Mouse (Mus musculus): ENCODE measurements around the gene Cdkl3. TPM values are rescaled to one million over a fixed set of nuclear protein-coding genes. Genes with fewer than 3 reads are reported as not detected.

Cdkl3 gene
- total RNA-seq, 2 experiments from 2014 or later = 32.4 to 32.6 TPM

- intact Hi-C loops (cut with DNase I) = no loop called here
- no peak for DNase-seq
Measured at GRCm38 (mm10) chr11:52011011-52011410, 7.0 kb downstream of the Cdkl3 start.

DNA sequence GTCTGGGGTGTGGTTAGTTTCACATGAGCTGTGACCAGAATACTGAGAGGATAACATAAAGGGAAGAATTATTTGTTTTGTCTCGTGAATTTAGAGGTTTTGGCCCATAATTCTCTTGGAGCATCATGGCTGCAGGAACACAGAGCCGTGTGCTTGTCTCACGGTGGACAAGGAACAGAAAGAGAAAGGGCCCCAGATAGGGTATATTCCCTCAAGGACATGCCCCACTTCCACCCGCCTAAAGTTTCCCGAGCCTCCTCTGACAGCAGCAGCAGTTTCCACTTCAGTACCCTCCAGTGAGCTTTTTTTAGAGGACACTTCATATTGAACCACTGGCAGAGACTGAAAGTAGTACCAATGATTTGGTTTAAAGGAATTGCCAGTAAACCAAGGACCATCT is 7.5 kb downstream of the Cdkl3 start:
- intact Hi-C loops (cut with DNase I) = no loop called here
- DNase-seq = no peak

DNA sequence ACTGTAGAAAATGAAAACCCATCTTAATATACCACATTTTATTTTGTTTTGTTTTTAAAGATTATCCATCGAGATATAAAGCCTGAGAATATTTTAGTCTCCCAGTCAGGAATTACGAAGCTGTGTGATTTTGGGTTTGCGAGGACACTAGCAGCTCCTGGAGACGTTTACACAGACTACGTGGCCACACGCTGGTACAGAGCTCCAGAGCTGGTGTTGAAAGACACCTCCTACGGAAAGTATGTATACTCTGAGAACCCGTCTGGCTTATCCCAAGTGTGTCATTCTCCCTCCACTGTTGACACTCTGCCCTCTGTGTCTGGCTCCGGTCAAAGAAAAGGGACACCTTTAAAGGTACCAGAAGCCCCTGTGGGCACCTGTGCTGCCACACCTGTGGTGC is 14.2 kb downstream of the Cdkl3 start:
- intact Hi-C loops (cut with DNase I) = no loop called here

DNA sequence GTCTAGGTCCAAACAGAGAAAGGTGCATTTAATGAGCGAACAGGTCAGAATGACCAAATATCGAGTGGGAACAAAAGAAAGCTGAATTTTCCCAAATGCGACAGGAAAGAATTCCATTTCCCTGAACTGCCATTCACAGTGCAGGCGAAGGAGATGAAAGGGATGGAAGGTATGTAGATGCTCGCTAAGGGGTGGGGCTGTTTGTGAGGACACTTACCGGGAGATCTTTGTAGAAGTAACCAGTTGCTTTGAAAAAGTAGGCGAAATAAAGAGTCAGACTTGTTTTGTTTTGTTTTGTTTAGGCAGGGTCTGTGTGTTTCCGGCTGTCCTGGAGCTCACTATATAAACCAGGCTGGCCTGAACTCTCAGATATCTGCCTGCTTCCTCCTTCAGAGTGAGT is 28.3 kb downstream of the Cdkl3 start:
- DNase-seq = no peak
- intact Hi-C loops (cut with DNase I) = no loop called here

More for the DNA sequence above, 14.2 kb downstream of the Cdkl3 start:
- no peak for DNase-seq

- no peak for DNase-seq
Measured at GRCm38 (mm10) chr11:52033953-52034352, 29.9 kb downstream of the Cdkl3 start.

DNA sequence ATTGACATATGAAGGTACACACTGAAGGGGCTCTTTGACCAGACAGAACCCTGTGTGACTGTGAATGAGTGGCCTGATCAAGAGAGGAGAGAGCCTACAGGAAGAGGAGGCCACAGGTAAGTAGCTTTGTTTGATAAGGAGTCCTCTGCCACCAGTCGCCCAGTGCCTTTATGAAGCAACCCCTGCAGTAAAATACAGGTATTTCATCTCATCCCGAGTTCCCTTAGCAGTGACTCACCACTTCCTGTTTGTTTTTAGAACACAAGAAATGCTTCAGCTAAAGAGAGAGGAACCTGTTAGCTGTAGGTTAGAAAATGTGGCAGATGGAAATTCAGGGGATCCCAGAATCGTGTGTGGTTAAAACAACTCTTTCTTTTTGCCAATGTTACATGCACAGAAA is 31.9 kb downstream of the Cdkl3 start:
- no peak for DNase-seq

More at GRCm38 (mm10) chr11:52033953-52034352, 29.9 kb downstream of the Cdkl3 start:
- intact Hi-C loops (cut with DNase I) = no loop called here

DNA sequence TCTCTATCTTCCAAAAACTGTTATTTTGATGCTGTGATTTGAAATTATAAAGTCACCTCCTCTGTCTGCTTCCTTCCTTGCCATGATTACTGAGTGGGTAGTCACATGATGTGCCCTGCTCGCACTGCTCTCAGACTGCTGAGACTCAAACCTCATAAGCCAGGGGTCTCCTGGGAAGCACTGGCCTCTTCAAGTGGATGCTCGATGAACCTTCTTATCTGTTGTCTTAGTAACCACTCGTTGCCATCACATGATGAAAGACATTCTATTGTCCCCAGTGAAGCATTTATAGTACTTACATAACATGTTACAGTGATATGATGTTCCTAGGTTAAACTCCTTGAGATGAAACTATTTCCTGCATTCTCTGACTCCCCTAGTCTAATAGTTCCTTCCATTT is 33.6 kb downstream of the Cdkl3 start:
- intact Hi-C loops (cut with DNase I) = no loop called here
- DNase-seq = no peak

More for the DNA sequence above, 31.9 kb downstream of the Cdkl3 start:
- intact Hi-C loops (cut with DNase I) = no loop called here

DNA sequence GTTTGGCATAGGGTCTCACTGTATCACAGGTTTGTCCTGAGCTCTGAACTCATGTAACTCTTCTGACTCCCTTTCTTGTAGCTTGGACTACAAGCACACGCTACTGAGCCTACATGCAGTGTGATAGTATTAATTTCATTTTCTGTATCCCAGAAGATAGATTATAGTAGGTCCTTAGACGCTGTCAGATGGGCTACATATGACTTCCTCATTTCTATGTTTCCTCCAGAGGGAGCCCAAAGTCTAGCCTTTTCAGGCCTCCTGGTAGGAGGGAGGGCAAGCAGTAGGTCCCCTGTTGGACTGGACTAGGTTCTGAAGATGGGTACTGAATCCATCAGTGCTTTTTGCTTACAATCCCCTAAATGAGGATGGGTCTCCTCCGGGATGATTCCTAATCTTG is 39.2 kb downstream of the Cdkl3 start:
- no peak for DNase-seq
- intact Hi-C loops (cut with DNase I) = loop anchor here (10.0 kb wide), 2 partner anchors 72 to 302 kb away; no protein-coding TSS in a partner anchor

- intact Hi-C loops (cut with DNase I) = loop anchor here (10.0 kb wide), 2 partner anchors 71 to 301 kb away; no protein-coding TSS in a partner anchor
Measured at GRCm38 (mm10) chr11:52044156-52044555, 40.1 kb downstream of the Cdkl3 start.

DNA sequence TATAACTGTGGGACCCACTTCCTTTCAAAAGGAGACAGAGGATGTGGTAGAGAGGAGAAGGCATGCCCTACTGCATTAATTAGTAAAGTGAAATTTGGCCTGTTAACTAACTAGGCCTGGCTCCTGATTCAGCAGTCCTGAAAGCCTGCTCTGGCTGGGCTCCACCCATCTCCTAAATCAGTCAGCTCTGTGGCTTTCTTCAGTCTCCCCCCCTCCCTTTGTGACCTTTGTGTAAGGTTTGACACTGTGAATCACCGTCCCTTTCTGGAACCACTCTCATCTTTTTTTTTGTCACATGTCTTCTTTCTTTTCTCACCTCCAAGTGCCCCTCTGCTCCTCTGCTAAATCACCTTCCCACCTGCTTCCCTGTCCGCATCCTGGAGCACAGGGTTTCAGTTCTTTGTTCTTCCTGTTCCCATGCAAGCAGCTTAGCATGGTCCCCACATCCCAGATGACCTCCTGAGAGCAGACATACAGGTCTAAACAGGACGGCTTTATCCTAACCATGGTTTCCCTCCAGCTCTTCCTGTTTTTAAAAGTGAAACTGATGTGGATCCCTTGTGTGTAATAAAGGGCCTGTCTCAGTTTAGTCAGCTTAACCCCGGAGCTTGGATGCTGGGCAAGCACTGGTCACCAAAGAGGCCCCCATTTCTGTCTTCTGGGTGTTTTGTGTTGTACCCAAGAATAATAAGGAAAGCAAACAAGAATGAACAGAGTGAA is 42.6 kb downstream of the Cdkl3 start:
- no peak for DNase-seq
- intact Hi-C loops (cut with DNase I) = loop anchor here (10.0 kb wide), 2 partner anchors 68 to 298 kb away; no protein-coding TSS in a partner anchor

More at GRCm38 (mm10) chr11:52044156-52044555, 40.1 kb downstream of the Cdkl3 start:
- no peak for DNase-seq

- intact Hi-C loops (cut with DNase I) = no loop called here
Measured at GRCm38 (mm10) chr11:52053371-52053770, 49.4 kb downstream of the Cdkl3 start.

DNA sequence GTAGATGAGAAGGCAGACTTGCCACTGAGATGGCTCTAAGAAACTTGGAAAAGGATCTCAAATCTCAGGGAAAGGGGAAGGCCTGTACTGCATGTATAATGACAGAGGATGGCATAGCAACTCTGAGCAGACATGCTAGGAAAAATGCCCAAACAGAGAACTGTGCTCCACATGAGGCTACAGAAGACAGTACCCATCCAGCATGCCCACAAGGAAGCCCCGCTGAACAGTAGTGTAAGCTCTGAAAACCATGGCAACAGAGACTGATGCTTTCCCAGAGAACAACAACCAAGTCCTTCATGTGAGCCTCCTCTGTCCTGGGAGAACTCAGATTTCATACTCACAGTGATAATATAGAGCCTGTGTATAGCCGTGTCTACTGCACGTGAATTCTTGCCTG is 50.7 kb downstream of the Cdkl3 start:
- no peak for DNase-seq

More at GRCm38 (mm10) chr11:52053371-52053770, 49.4 kb downstream of the Cdkl3 start:
- DNase-seq = no peak

DNA sequence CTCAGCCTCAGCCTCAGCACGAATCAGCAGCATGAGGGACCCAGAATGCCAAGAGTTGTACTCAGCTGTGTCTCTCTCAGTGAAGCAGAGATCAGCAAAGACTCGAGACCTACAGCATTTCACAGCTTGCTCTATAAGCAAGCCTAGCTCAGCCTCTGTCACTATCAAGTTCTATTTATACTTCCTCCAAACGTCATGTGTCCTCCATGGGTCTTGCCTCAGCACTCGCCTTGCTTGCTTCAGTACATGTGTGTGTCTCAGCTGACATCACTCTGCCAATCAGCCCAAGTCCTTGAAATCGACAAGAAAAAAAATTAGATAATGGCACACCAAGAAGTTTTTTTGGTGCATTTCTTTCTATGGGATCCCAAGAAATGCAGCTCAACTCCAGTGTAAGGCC is 52.2 kb downstream of the Cdkl3 start:
- intact Hi-C loops (cut with DNase I) = no loop called here
- no peak for DNase-seq

More for the DNA sequence above, 50.7 kb downstream of the Cdkl3 start:
- intact Hi-C loops (cut with DNase I) = no loop called here

DNA sequence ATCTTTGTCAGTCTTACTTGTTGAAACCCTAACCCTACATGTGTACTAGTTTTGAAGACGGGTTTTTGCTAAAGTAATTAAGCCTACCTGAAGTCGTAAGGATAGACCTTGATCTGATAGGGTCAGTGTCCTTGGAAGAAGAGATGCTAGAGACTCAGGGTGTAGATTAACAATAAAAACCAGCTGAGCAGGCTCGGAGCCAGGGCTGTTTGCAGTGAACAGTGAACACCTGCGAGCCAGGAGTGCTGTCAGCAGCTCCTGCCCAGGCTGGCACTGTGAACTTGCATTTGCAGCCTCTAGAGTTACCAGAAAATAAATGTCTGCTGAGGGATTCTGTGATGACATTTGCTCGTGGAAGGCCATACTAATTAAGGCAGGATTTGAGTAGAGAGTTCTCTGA is 55.0 kb downstream of the Cdkl3 start:
- no peak for DNase-seq
- intact Hi-C loops (cut with DNase I) = no loop called here

DNA sequence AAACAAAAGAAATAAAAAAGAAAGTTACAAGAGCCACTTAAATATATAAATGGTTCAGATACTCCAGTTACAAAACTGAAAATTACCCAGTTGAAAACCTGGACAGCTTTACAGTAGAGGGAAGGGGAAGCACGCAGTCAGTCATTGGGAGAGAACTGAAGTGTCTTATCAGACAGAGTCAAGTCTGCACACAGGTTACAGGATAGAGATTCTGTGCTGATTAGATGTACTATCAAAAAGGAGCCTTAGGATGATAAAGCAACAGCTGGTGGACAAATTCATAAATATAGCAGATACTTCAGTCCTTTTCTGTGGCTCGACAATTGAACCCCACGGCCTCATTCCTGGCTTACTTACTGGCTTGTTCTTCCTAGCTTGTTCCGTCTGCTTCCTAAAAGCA is 56.3 kb downstream of the Cdkl3 start:
- DNase-seq = no peak
- intact Hi-C loops (cut with DNase I) = no loop called here

DNA sequence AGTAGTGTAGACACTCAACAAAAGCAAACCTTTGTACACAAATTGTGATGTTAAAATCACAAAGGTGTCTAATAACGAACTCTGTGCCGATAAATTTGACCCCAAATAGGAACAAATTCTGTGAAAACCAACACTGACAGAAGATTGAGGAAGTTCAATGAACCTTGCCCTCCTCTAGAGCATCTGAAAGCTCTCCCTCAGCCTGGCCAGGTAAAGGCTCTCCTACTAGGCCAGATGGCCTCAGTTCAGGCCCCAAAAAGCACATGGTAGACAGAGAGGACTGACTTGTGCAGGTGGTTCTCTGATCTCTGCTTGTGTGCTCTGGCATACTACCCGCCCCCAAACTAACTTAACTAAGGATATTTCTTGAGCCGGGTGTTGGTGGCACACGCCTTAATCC is 58.4 kb downstream of the Cdkl3 start:
- DNase-seq = no peak
- intact Hi-C loops (cut with DNase I) = no loop called here

DNA sequence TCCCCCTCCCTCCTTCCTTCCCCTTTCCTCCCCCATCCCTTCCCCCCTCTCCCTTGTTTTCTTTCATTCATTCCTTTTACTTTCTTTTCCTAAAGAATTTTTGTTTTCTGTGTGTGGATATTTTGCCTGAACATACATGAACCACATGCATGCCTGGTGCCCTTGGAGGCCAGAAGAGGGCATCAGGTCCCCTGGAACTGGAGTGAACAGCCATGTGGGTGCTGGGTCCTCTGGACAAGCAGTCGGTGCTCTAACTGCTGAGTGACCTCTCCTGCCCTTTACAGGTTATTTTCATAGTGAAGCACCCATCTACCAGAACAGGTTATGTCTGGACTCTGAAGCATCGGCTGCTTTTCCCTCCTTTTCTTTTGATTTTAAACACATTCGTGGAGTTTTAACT is 60.4 kb downstream of the Cdkl3 start:
- DNase-seq = no peak
- intact Hi-C loops (cut with DNase I) = no loop called here

DNA sequence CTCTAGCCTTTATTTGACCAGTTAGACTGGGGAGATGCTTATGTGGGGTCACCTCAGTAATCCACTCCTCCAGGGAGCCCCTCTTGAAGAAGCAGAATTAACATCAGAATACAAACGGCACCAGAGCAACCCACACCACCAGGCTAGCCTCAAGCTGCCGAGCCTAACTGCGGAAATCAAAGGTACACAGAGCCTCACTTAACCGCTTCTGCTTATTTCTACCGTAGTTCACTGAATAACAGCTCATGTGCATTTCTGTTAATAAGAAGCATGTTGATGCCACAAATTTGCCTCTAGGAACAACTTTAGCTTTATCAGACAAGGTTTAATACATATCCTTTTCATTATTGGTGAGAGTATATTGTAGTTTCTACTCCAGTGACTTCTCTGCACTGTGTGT is 61.8 kb downstream of the Cdkl3 start:
- intact Hi-C loops (cut with DNase I) = no loop called here
- no peak for DNase-seq

DNA sequence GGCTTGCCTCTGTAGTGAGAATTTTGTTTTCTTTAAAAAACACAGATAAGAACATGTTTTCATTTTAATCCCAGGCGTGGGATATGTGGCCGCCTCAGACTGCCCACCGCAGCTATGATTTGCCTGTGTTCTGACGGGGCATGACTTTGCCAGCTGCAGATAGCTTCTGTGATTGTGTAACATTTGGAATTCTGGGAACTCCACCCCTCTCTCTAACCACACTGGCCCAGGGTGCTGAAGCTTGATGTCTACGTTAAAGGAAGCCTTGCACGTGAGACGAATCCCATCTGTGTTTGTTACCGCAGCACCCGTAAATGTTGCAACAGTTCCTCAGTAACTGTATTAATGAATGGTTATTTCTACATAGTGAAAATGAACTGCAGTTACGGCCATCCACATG is 67.7 kb downstream of the Cdkl3 start:
- intact Hi-C loops (cut with DNase I) = no loop called here

GRCm38 (mm10) chr11:52073528-52074170 is 69.6 kb downstream of the Cdkl3 start:
- intact Hi-C loops (cut with DNase I) = no loop called here
- DNase-seq = no peak

More for the DNA sequence above, 67.7 kb downstream of the Cdkl3 start:
- DNase-seq = no peak

DNA sequence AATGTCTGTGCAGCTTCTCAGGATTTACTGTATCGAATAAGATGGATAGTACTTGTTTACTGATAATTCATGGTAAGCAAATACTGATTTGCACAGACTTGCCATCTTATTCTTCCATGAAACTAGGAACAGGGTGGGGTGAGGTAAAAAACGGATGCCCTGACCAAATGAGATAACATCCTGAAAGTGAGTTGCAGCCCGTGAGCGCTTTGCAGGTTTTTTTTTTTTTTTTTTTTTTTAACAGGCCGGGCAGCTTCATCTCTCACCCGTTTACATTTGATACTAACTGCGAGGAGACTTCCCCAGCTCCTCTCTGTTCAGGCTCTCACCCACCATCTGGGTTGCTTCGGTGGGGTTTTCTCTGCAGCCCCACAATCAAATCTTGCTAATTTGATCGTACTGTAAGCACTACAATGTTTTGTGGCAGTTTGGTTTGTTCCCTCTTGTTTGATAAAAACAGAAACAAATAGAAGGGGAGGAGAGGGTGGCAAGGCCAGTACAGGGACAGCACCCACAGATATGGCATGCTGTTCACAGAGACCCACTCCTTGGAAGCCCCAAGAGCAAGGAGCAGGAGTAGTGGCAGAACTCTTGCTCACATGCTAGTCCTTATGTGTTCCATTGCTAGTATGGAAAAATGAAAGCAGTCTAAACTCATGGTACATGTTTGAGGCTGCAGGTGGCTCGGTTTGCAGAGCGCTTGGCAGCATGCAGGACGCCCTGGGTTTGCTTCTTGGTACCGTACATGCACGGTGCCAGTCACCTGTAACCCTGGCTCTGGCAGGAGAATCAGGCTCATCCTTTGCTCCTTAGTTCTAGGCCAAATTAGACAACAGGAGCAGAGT is 70.8 kb downstream of the Cdkl3 start:
- intact Hi-C loops (cut with DNase I) = no loop called here
- DNase-seq = no peak

All from left cerebral cortex, postnatal 4 days (tissue).